Mouse (Mus musculus) cerebellum, adult 2 months (tissue): ENCODE measurements around the gene Pwwp2b.

Experiments used
- CTCF ChIP-seq: fragments of 200-500 bp; IDR thresholded peaks from 2 replicates; pipeline ENCODE4 v1.5.1; 2011; ENCODE audit warnings: low read depth, mild to moderate bottlenecking, control low read depth, low read length, moderate library complexity, borderline replicate concordance; ENCODE audit not compliant: insufficient read depth
- POLR2A ChIP-seq: fragments of 200-500 bp; IDR thresholded peaks from 2 replicates; pipeline ENCODE4 v1.6.1; 2011; ENCODE audit warnings: low read length, control low read depth, borderline replicate concordance; ENCODE audit not compliant: insufficient read depth

DNA sequence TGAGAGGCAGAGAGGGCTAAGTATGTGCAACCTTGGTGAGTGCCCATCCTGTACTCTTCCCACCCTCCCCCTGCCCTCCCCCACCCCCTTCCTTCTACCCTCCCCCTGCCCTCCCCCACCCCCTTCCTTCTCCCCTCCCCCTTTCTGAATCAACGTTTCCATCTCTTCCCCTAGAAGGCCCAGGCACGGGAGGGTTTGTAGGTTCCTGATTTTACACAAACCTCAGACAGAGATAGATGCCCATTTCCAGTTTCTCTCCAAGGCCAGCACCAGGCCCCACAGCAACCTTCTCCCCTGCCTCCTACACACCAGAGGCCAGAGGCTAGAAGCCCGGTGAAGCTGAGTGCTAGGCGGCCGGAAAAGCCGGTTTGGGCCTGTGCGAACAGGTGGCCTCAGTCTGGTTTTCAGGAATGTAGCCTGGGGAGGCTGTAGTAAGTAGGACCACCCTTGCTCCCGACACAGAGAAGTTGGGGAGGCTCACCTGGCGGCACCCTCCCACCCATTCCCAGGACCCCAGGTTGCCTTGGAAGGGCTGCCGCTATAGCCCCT is 48.3 kb downstream of the Pwwp2b start:
- TF ChIP-seq POLR2A (no peak), CTCF (no peak)
